Mouse (Mus musculus): ENCODE measurements at regions not wholly inside any gene's neighbourhood (a gene's known extent, or its start where the extent isn't known, plus 50 kb on each side); places are given as distances from the start of the nearest gene placed in this dataset.

- Histone ChIP-seq H3K9me3 (ENCODE audit: control insufficient read depth, low read length) (no peaks in the 10 kb centered on the region), H3K36me3 (ENCODE audit: control insufficient read depth, insufficient read depth, low read length) (no peaks in the 10 kb centered on the region), H3K27ac (ENCODE audit: low read depth) (no peak overlapping the region; the same call in 1 of the 2 replicates), H3K27me3 (replicated peaks; ENCODE audit: control insufficient read depth, insufficient read depth, low read length) (no peaks in the 10 kb centered on the region), H3K4me1 (replicated peaks; ENCODE audit: control insufficient read depth, insufficient read depth, low read length) (peaks cover 22% of the 10 kb centered on the region), H3K4me3 (ENCODE audit: low read depth, low read length) (no peak overlapping the region), H3K4me2 (ENCODE audit: low read length) (peak overlapping the region; percentile 55), H3K9ac (ENCODE audit: low read length) (no peak overlapping the region)
- WGBS: 33% methylated on average over 11 of the region's 11 CpGs
- no peak for ATAC-seq (replicated peaks; ENCODE audit: low FRiP score, low TSS enrichment, low read depth)
- no peak for DNase-seq (ENCODE audit: low spot score)
Observed at GRCm38 (mm10) chr7:136059896-136060295, 343.7 kb upstream of the Mki67 start.

- Histone ChIP-seq H3K27ac (ENCODE audit: low read depth) (peak overlapping the region; percentile 71), H3K4me3 (ENCODE audit: low read depth, low read length) (peak overlapping the region; percentile 26), H3K9me3 (ENCODE audit: control insufficient read depth, low read length) (no peaks in the 10 kb centered on the region), H3K27me3 (replicated peaks; ENCODE audit: control insufficient read depth, insufficient read depth, low read length) (no peaks in the 10 kb centered on the region), H3K9ac (ENCODE audit: low read length) (peak overlapping the region; percentile 51), H3K4me1 (replicated peaks; ENCODE audit: control insufficient read depth, insufficient read depth, low read length) (peaks cover 22% of the 10 kb centered on the region), H3K36me3 (ENCODE audit: control insufficient read depth, insufficient read depth, low read length) (no peaks in the 10 kb centered on the region), H3K4me2 (ENCODE audit: low read length) (peak overlapping the region; percentile 55)
- ATAC-seq (replicated peaks; ENCODE audit: low FRiP score, low TSS enrichment, low read depth) (0 out of 2 replicates have a peak, but pooled peaks have one; percentile 36), DNase-seq (ENCODE audit: low spot score) (peak; percentile 75)
- 9% methylated on average over 29 of the region's 29 CpGs for WGBS
Observed at GRCm38 (mm10) chr7:136060339-136061073, 344.3 kb upstream of the Mki67 start.

- DNase-seq (ENCODE audit: low spot score): no peak
- WGBS: 36% methylated on average over 5 of the region's 5 CpGs
- H3K9ac ChIP-seq (ENCODE audit: low read length): no peak overlapping the region
- no peak overlapping the region for H3K27ac ChIP-seq (ENCODE audit: low read depth)
- ATAC-seq (replicated peaks; ENCODE audit: low FRiP score, low TSS enrichment, low read depth): no peak
- H3K4me1 ChIP-seq (replicated peaks; ENCODE audit: control insufficient read depth, insufficient read depth, low read length): peaks cover 22% of the 10 kb centered on the region
- H3K9me3 ChIP-seq (ENCODE audit: control insufficient read depth, low read length): no peaks in the 10 kb centered on the region
- H3K4me2 ChIP-seq (ENCODE audit: low read length): no peak overlapping the region
- no peaks in the 10 kb centered on the region for H3K27me3 ChIP-seq (replicated peaks; ENCODE audit: control insufficient read depth, insufficient read depth, low read length)
- H3K36me3 ChIP-seq (ENCODE audit: control insufficient read depth, insufficient read depth, low read length): no peaks in the 10 kb centered on the region
- no peak overlapping the region for H3K4me3 ChIP-seq (ENCODE audit: low read depth, low read length)
Observed at GRCm38 (mm10) chr7:136062658-136063057, 346.5 kb upstream of the Mki67 start.

- peaks cover 13% of the 10 kb centered on the region; the same call in 1 of the 2 replicates for H3K4me1 ChIP-seq (replicated peaks; ENCODE audit: control insufficient read depth, insufficient read depth, low read length)
- H3K9me3 ChIP-seq (ENCODE audit: control insufficient read depth, low read length): no peaks in the 10 kb centered on the region
- H3K4me3 ChIP-seq (ENCODE audit: low read depth, low read length): no peak overlapping the region
- H3K9ac ChIP-seq (ENCODE audit: low read length): no peak overlapping the region
- ATAC-seq (replicated peaks; ENCODE audit: low FRiP score, low TSS enrichment, low read depth) (no peak), DNase-seq (ENCODE audit: low spot score) (no peak)
- no peak overlapping the region for H3K27ac ChIP-seq (ENCODE audit: low read depth)
- no peak overlapping the region for H3K4me2 ChIP-seq (ENCODE audit: low read length)
- H3K27me3 ChIP-seq (replicated peaks; ENCODE audit: control insufficient read depth, insufficient read depth, low read length): no peaks in the 10 kb centered on the region
- no peaks in the 10 kb centered on the region for H3K36me3 ChIP-seq (ENCODE audit: control insufficient read depth, insufficient read depth, low read length)
- WGBS: 76% methylated on average over 12 of the region's 12 CpGs
Observed at GRCm38 (mm10) chr7:136065038-136065678, 349.0 kb upstream of the Mki67 start.

- H3K4me2 ChIP-seq (ENCODE audit: low read length): no peak overlapping the region
- DNase-seq (ENCODE audit: low spot score): no peak
- H3K9me3 ChIP-seq (ENCODE audit: control insufficient read depth, low read length): no peaks in the 10 kb centered on the region
- WGBS: 70% methylated on average over 10 of the region's 10 CpGs
- no peak overlapping the region for H3K4me3 ChIP-seq (ENCODE audit: low read depth, low read length)
- H3K4me1 ChIP-seq (replicated peaks; ENCODE audit: control insufficient read depth, insufficient read depth, low read length): peaks cover 10% of the 10 kb centered on the region; the same call in 1 of the 2 replicates
- no peaks in the 10 kb centered on the region for H3K27me3 ChIP-seq (replicated peaks; ENCODE audit: control insufficient read depth, insufficient read depth, low read length)
- H3K9ac ChIP-seq (ENCODE audit: low read length): no peak overlapping the region
- H3K27ac ChIP-seq (ENCODE audit: low read depth): no peak overlapping the region
- no peaks in the 10 kb centered on the region for H3K36me3 ChIP-seq (ENCODE audit: control insufficient read depth, insufficient read depth, low read length)
- no peak for ATAC-seq (replicated peaks; ENCODE audit: low FRiP score, low TSS enrichment, low read depth)
Observed at GRCm38 (mm10) chr7:136065679-136066055, 349.5 kb upstream of the Mki67 start.

GRCm38 (mm10) chr7:136070881-136071280 is 354.7 kb upstream of the Mki67 start:
- H3K9ac ChIP-seq (ENCODE audit: low read length): no peak overlapping the region
- DNase-seq (ENCODE audit: low spot score): no peak
- H3K27me3 ChIP-seq (replicated peaks; ENCODE audit: control insufficient read depth, insufficient read depth, low read length): no peaks in the 10 kb centered on the region
- H3K27ac ChIP-seq (ENCODE audit: low read depth): no peak overlapping the region
- no peaks in the 10 kb centered on the region; the same call in 1 of the 2 replicates for H3K4me1 ChIP-seq (replicated peaks; ENCODE audit: control insufficient read depth, insufficient read depth, low read length)
- 0 out of 2 replicates have a peak, but pooled peaks have one; percentile 50 for ATAC-seq (replicated peaks; ENCODE audit: low FRiP score, low TSS enrichment, low read depth)
- no peaks in the 10 kb centered on the region for H3K9me3 ChIP-seq (ENCODE audit: control insufficient read depth, low read length)
- H3K4me2 ChIP-seq (ENCODE audit: low read length): no peak overlapping the region
- H3K4me3 ChIP-seq (ENCODE audit: low read depth, low read length): no peak overlapping the region
- H3K36me3 ChIP-seq (ENCODE audit: control insufficient read depth, insufficient read depth, low read length): no peaks in the 10 kb centered on the region
- WGBS: 47% methylated on average over 5 of the region's 5 CpGs

GRCm38 (mm10) chr7:136071331-136071730 is 355.2 kb upstream of the Mki67 start:
- Histone ChIP-seq H3K4me3 (ENCODE audit: low read depth, low read length) (no peak overlapping the region), H3K4me2 (ENCODE audit: low read length) (no peak overlapping the region), H3K9me3 (ENCODE audit: control insufficient read depth, low read length) (no peaks in the 10 kb centered on the region), H3K36me3 (ENCODE audit: control insufficient read depth, insufficient read depth, low read length) (no peaks in the 10 kb centered on the region), H3K27ac (ENCODE audit: low read depth) (no peak overlapping the region), H3K9ac (ENCODE audit: low read length) (no peak overlapping the region), H3K4me1 (replicated peaks; ENCODE audit: control insufficient read depth, insufficient read depth, low read length) (no peaks in the 10 kb centered on the region; the same call in 1 of the 2 replicates), H3K27me3 (replicated peaks; ENCODE audit: control insufficient read depth, insufficient read depth, low read length) (no peaks in the 10 kb centered on the region)
- 82% methylated on average over 4 of the region's 4 CpGs for WGBS
- ATAC-seq (replicated peaks; ENCODE audit: low FRiP score, low TSS enrichment, low read depth): no peak
- no peak for DNase-seq (ENCODE audit: low spot score)

GRCm38 (mm10) chr7:136073265-136073799 is 357.2 kb upstream of the Mki67 start:
- DNase-seq (ENCODE audit: low spot score) (no peak), ATAC-seq (replicated peaks; ENCODE audit: low FRiP score, low TSS enrichment, low read depth) (no peak)
- no peak overlapping the region for H3K27ac ChIP-seq (ENCODE audit: low read depth)
- H3K9me3 ChIP-seq (ENCODE audit: control insufficient read depth, low read length): no peaks in the 10 kb centered on the region
- no peak overlapping the region for H3K9ac ChIP-seq (ENCODE audit: low read length)
- H3K27me3 ChIP-seq (replicated peaks; ENCODE audit: control insufficient read depth, insufficient read depth, low read length): no peaks in the 10 kb centered on the region
- H3K4me1 ChIP-seq (replicated peaks; ENCODE audit: control insufficient read depth, insufficient read depth, low read length): no peaks in the 10 kb centered on the region; the same call in 1 of the 2 replicates
- H3K36me3 ChIP-seq (ENCODE audit: control insufficient read depth, insufficient read depth, low read length): no peaks in the 10 kb centered on the region
- WGBS: 65% methylated on average over 6 of the region's 6 CpGs
- no peak overlapping the region for H3K4me2 ChIP-seq (ENCODE audit: low read length)
- H3K4me3 ChIP-seq (ENCODE audit: low read depth, low read length): no peak overlapping the region

Data from intestine, embryonic 14.5 days (tissue).